Mouse (Mus musculus): ENCODE data around the gene Clasp1. TPM values are rescaled to one million over a fixed set of nuclear protein-coding genes. Genes with fewer than 3 reads are reported as not detected.

Clasp1 gene
- polyA plus RNA-seq, 1 experiment from 2014 or later: 90.6 TPM

- no peaks in the 10 kb centered on the region for H3K27me3 ChIP-seq (ENCODE audit: control insufficient read depth, insufficient read depth, low read length)
- H3K9me3 ChIP-seq (ENCODE audit: control insufficient read depth, low read length): no peaks in the 10 kb centered on the region
- no peak overlapping the region for H3K9ac ChIP-seq (ENCODE audit: low read length)
- DNase-seq (ENCODE audit: low spot score, missing footprints) (no peak), ATAC-seq (ENCODE audit: low FRiP score) (no peak)
- 91% methylated on average over 9 of the region's 9 CpGs for WGBS
- no peak overlapping the region for H3K27ac ChIP-seq (ENCODE audit: low read depth, low read length)
- H3K4me1 ChIP-seq (ENCODE audit: control insufficient read depth, insufficient read depth, low read length): no peaks in the 10 kb centered on the region
- no peak overlapping the region for H3K4me3 ChIP-seq (ENCODE audit: low read depth, low read length)
- H3K36me3 ChIP-seq (ENCODE audit: control insufficient read depth, insufficient read depth, low read length): peaks cover 34% of the 10 kb centered on the region
- H3K4me2 ChIP-seq: no peak overlapping the region
Observed at GRCm38 (mm10) chr1:118525336-118525735, 136.5 kb downstream of the Clasp1 start.

GRCm38 (mm10) chr1:118529213-118529612 is 140.4 kb downstream of the Clasp1 start:
- Histone ChIP-seq H3K9me3 (ENCODE audit: control insufficient read depth, low read length) (no peaks in the 10 kb centered on the region), H3K36me3 (ENCODE audit: control insufficient read depth, insufficient read depth, low read length) (peaks cover 26% of the 10 kb centered on the region), H3K9ac (ENCODE audit: low read length) (no peak overlapping the region), H3K27me3 (ENCODE audit: control insufficient read depth, insufficient read depth, low read length) (no peaks in the 10 kb centered on the region), H3K4me2 (no peak overlapping the region), H3K27ac (ENCODE audit: low read depth, low read length) (no peak overlapping the region), H3K4me1 (ENCODE audit: control insufficient read depth, insufficient read depth, low read length) (no peaks in the 10 kb centered on the region), H3K4me3 (ENCODE audit: low read depth, low read length) (no peak overlapping the region)
- ATAC-seq (ENCODE audit: low FRiP score) (no peak), DNase-seq (ENCODE audit: low spot score, missing footprints) (no peak)
- 97% methylated on average over 1 of the region's 1 CpGs for WGBS

GRCm38 (mm10) chr1:118531259-118531658 is 142.4 kb downstream of the Clasp1 start:
- Histone ChIP-seq H3K4me3 (ENCODE audit: low read depth, low read length) (no peak overlapping the region), H3K27me3 (ENCODE audit: control insufficient read depth, insufficient read depth, low read length) (no peaks in the 10 kb centered on the region), H3K4me1 (ENCODE audit: control insufficient read depth, insufficient read depth, low read length) (no peaks in the 10 kb centered on the region), H3K27ac (ENCODE audit: low read depth, low read length) (no peak overlapping the region), H3K9ac (ENCODE audit: low read length) (no peak overlapping the region), H3K4me2 (no peak overlapping the region), H3K36me3 (ENCODE audit: control insufficient read depth, insufficient read depth, low read length) (peaks cover 25% of the 10 kb centered on the region), H3K9me3 (ENCODE audit: control insufficient read depth, low read length) (no peaks in the 10 kb centered on the region)
- DNase-seq (ENCODE audit: low spot score, missing footprints): no peak
- ATAC-seq (ENCODE audit: low FRiP score): no peak
- WGBS: 96% methylated on average over 3 of the region's 3 CpGs

- H3K4me2 ChIP-seq: no peak overlapping the region
- H3K9ac ChIP-seq (ENCODE audit: low read length): no peak overlapping the region
- no peak overlapping the region for H3K27ac ChIP-seq (ENCODE audit: low read depth, low read length)
- no peaks in the 10 kb centered on the region for H3K4me1 ChIP-seq (ENCODE audit: control insufficient read depth, insufficient read depth, low read length)
- ATAC-seq (ENCODE audit: low FRiP score) (no peak), DNase-seq (ENCODE audit: low spot score, missing footprints) (no peak)
- no peak overlapping the region for H3K4me3 ChIP-seq (ENCODE audit: low read depth, low read length)
- H3K27me3 ChIP-seq (ENCODE audit: control insufficient read depth, insufficient read depth, low read length): no peaks in the 10 kb centered on the region
- H3K9me3 ChIP-seq (ENCODE audit: control insufficient read depth, low read length): no peaks in the 10 kb centered on the region
- WGBS: 91% methylated on average over 15 of the region's 15 CpGs
- peaks cover 13% of the 10 kb centered on the region; the same call in 1 of the 2 replicates for H3K36me3 ChIP-seq (ENCODE audit: control insufficient read depth, insufficient read depth, low read length)
Observed at GRCm38 (mm10) chr1:118536021-118536420, 147.2 kb downstream of the Clasp1 start.

- H3K4me2 ChIP-seq: no peak overlapping the region
- H3K9ac ChIP-seq (ENCODE audit: low read length): no peak overlapping the region
- H3K27me3 ChIP-seq (ENCODE audit: control insufficient read depth, insufficient read depth, low read length): no peaks in the 10 kb centered on the region
- peaks cover 19% of the 10 kb centered on the region; the same call in 1 of the 2 replicates for H3K36me3 ChIP-seq (ENCODE audit: control insufficient read depth, insufficient read depth, low read length)
- no peak for ATAC-seq (ENCODE audit: low FRiP score)
- H3K9me3 ChIP-seq (ENCODE audit: control insufficient read depth, low read length): no peaks in the 10 kb centered on the region
- no peak overlapping the region for H3K27ac ChIP-seq (ENCODE audit: low read depth, low read length)
- DNase-seq (ENCODE audit: low spot score, missing footprints): no peak
- H3K4me1 ChIP-seq (ENCODE audit: control insufficient read depth, insufficient read depth, low read length): no peaks in the 10 kb centered on the region
- WGBS: 95% methylated on average over 6 of the region's 6 CpGs
- no peak overlapping the region for H3K4me3 ChIP-seq (ENCODE audit: low read depth, low read length)
Observed at GRCm38 (mm10) chr1:118539046-118539445, 150.2 kb downstream of the Clasp1 start.

- Histone ChIP-seq H3K9me3 (ENCODE audit: control insufficient read depth, low read length) (no peaks in the 10 kb centered on the region), H3K27ac (ENCODE audit: low read depth, low read length) (no peak overlapping the region), H3K27me3 (ENCODE audit: control insufficient read depth, insufficient read depth, low read length) (no peaks in the 10 kb centered on the region), H3K9ac (ENCODE audit: low read length) (no peak overlapping the region), H3K4me2 (no peak overlapping the region), H3K36me3 (ENCODE audit: control insufficient read depth, insufficient read depth, low read length) (peaks cover 16% of the 10 kb centered on the region), H3K4me1 (ENCODE audit: control insufficient read depth, insufficient read depth, low read length) (no peaks in the 10 kb centered on the region), H3K4me3 (ENCODE audit: low read depth, low read length) (no peak overlapping the region)
- no peak for ATAC-seq (ENCODE audit: low FRiP score)
- DNase-seq (ENCODE audit: low spot score, missing footprints): no peak
- WGBS: 97% methylated on average over 7 of the region's 7 CpGs
Observed at GRCm38 (mm10) chr1:118542880-118543279, 154.0 kb downstream of the Clasp1 start.

DNA sequence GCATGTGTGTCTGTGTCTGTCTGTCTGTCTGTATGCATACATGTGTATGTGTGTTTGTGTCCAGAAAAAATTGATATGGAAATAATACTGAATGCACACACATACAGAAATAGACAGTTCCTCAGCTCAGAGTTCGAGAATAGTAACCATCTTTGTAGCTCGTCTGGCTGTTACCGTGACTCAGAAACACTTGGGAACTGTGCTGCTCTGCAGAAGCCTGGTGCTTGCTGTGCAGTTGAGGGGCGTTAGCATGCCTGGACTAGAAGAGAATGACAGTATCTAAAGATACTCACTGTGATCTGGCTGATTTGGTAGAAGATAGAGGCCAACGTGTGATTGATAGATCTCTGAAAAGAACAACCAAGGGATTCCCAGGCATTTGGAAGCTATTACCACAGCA is 159.9 kb downstream of the Clasp1 start:
- Histone ChIP-seq H3K4me2 (no peak overlapping the region), H3K9me3 (ENCODE audit: control insufficient read depth, low read length) (no peaks in the 10 kb centered on the region), H3K4me3 (ENCODE audit: low read depth, low read length) (no peak overlapping the region), H3K27ac (ENCODE audit: low read depth, low read length) (no peak overlapping the region), H3K4me1 (ENCODE audit: control insufficient read depth, insufficient read depth, low read length) (no peaks in the 10 kb centered on the region), H3K27me3 (ENCODE audit: control insufficient read depth, insufficient read depth, low read length) (no peaks in the 10 kb centered on the region), H3K36me3 (ENCODE audit: control insufficient read depth, insufficient read depth, low read length) (peaks cover 18% of the 10 kb centered on the region), H3K9ac (ENCODE audit: low read length) (no peak overlapping the region)
- 89% methylated on average over 5 of the region's 5 CpGs for WGBS
- ATAC-seq (ENCODE audit: low FRiP score): no peak
- DNase-seq (ENCODE audit: low spot score, missing footprints): no peak

GRCm38 (mm10) chr1:118551152-118551551 is 162.3 kb downstream of the Clasp1 start:
- Histone ChIP-seq H3K27ac (ENCODE audit: low read depth, low read length) (no peak overlapping the region), H3K27me3 (ENCODE audit: control insufficient read depth, insufficient read depth, low read length) (no peaks in the 10 kb centered on the region), H3K9me3 (ENCODE audit: control insufficient read depth, low read length) (no peaks in the 10 kb centered on the region), H3K4me1 (ENCODE audit: control insufficient read depth, insufficient read depth, low read length) (no peaks in the 10 kb centered on the region), H3K36me3 (ENCODE audit: control insufficient read depth, insufficient read depth, low read length) (peaks cover 26% of the 10 kb centered on the region), H3K4me2 (no peak overlapping the region), H3K4me3 (ENCODE audit: low read depth, low read length) (no peak overlapping the region), H3K9ac (ENCODE audit: low read length) (no peak overlapping the region)
- WGBS: 94% methylated on average over 5 of the region's 5 CpGs
- no peak for ATAC-seq (ENCODE audit: low FRiP score)
- DNase-seq (ENCODE audit: low spot score, missing footprints): no peak

GRCm38 (mm10) chr1:118552071-118552470 is 163.2 kb downstream of the Clasp1 start:
- Histone ChIP-seq H3K27me3 (ENCODE audit: control insufficient read depth, insufficient read depth, low read length) (no peaks in the 10 kb centered on the region), H3K4me3 (ENCODE audit: low read depth, low read length) (no peak overlapping the region), H3K36me3 (ENCODE audit: control insufficient read depth, insufficient read depth, low read length) (peaks cover 26% of the 10 kb centered on the region), H3K4me1 (ENCODE audit: control insufficient read depth, insufficient read depth, low read length) (no peaks in the 10 kb centered on the region), H3K9me3 (ENCODE audit: control insufficient read depth, low read length) (no peaks in the 10 kb centered on the region), H3K4me2 (no peak overlapping the region), H3K27ac (ENCODE audit: low read depth, low read length) (no peak overlapping the region), H3K9ac (ENCODE audit: low read length) (no peak overlapping the region)
- DNase-seq (ENCODE audit: low spot score, missing footprints): no peak
- 87% methylated on average over 4 of the region's 4 CpGs for WGBS
- ATAC-seq (ENCODE audit: low FRiP score): no peak

- 89% methylated on average over 2 of the region's 2 CpGs for WGBS
- peaks cover 26% of the 10 kb centered on the region for H3K36me3 ChIP-seq (ENCODE audit: control insufficient read depth, insufficient read depth, low read length)
- H3K4me1 ChIP-seq (ENCODE audit: control insufficient read depth, insufficient read depth, low read length): no peaks in the 10 kb centered on the region
- no peak overlapping the region for H3K9ac ChIP-seq (ENCODE audit: low read length)
- no peak overlapping the region for H3K4me3 ChIP-seq (ENCODE audit: low read depth, low read length)
- DNase-seq (ENCODE audit: low spot score, missing footprints): no peak
- no peak for ATAC-seq (ENCODE audit: low FRiP score)
- H3K4me2 ChIP-seq: no peak overlapping the region
- no peaks in the 10 kb centered on the region for H3K27me3 ChIP-seq (ENCODE audit: control insufficient read depth, insufficient read depth, low read length)
- H3K9me3 ChIP-seq (ENCODE audit: control insufficient read depth, low read length): no peaks in the 10 kb centered on the region
- no peak overlapping the region for H3K27ac ChIP-seq (ENCODE audit: low read depth, low read length)
Observed at GRCm38 (mm10) chr1:118553045-118553444, 164.2 kb downstream of the Clasp1 start.

All from midbrain, embryonic 11.5 days (tissue).